Mouse (Mus musculus) MEL (cell line): ENCODE measurements around the gene H2-M5.

ENCODE experiments used
- CTCF ChIP-seq, 3 experiments: IDR thresholded peaks in 2 of 3; conservative IDR thresholded peaks in 1 of 3; 2 replicates each; pipeline ENCODE4 v1.5.1; 2011 to 2012; ENCODE audit warnings: low read length in 3 of 3, low read depth in 2 of 3, mild to moderate bottlenecking in 2 of 3, improper control_type of control experiment in 1 of 3, inconsistent platforms in 1 of 3, mixed read lengths in 1 of 3, moderate library complexity in 1 of 3; ENCODE audit not compliant: control insufficient read depth in 1 of 3, insufficient read depth in 1 of 3, poor library complexity in 1 of 3, severe bottlenecking in 1 of 3
- KAT2A ChIP-seq: conservative IDR thresholded peaks from 2 replicates; pipeline ENCODE4 v1.6.1; 2012; ENCODE audit warnings: low read depth, low read length, improper control_type of control experiment, inconsistent platforms
- MEF2A ChIP-seq: IDR thresholded peaks from 2 replicates; pipeline ENCODE4 v1.6.1; 2014; ENCODE audit warnings: low read depth, mild to moderate bottlenecking, inconsistent platforms, low read length, improper control_type of control experiment; ENCODE audit not compliant: poor library complexity, insufficient replicate concordance, severe bottlenecking; ENCODE audit errors: extremely low read depth
- NRF1 ChIP-seq: IDR thresholded peaks from 2 replicates; pipeline ENCODE4 v1.6.1; 2014; ENCODE audit warnings: low read depth, mild to moderate bottlenecking, inconsistent platforms, low read length, improper control_type of control experiment, moderate library complexity; ENCODE audit not compliant: poor library complexity, insufficient read depth, severe bottlenecking
- ZC3H11A ChIP-seq: IDR thresholded peaks from 2 replicates; pipeline ENCODE4 v1.6.1; 2012; ENCODE audit warnings: low read depth, mild to moderate bottlenecking, inconsistent platforms, low read length, improper control_type of control experiment

GRCm38 (mm10) chr17:36992336-36993104 lies 3.2 kb upstream of the H2-M5 start:
- no peak for TF ChIP-seq MEF2A
- TF ChIP-seq CTCF (IDR thresholded peaks at IDR 0.05 in 2 of 3, conservative IDR thresholded peaks at IDR 0.05 in 1 of 3; ENCODE audit: control insufficient read depth in 1 of 3, insufficient read depth in 1 of 3, low read depth in 2 of 3, low read length in 3 of 3, poor library complexity in 1 of 3, severe bottlenecking in 1 of 3): no peak
- TF ChIP-seq KAT2A: no peak
- TF ChIP-seq NRF1: no peak
- no peak for TF ChIP-seq ZC3H11A
